Mouse (Mus musculus) hindbrain, embryonic 13.5 days (tissue): Measurements from ENCODE around the gene Selenom. TPM values are rescaled to one million over a fixed set of nuclear protein-coding genes. Genes with fewer than 3 reads are reported as not detected.

Experiments
- ATAC-seq: fragments of 200-750 bp; cut with Nextera tagmentation; 2 replicates; pipeline ENCODE4 v1.8.0; 2017; ENCODE audit warnings: moderate TSS enrichment; ENCODE audit not compliant: low FRiP score
- H3K27ac ChIP-seq: fragments of 300-500 bp; sonication (generic); 2 replicates; pipeline ENCODE4 v1.5.1; 2015; ENCODE audit warnings: inconsistent platforms, mild to moderate bottlenecking, moderate library complexity
- H3K27me3 ChIP-seq: fragments of 300-500 bp; sonication (generic); 2 replicates; pipeline ENCODE4 v1.6.1; 2015; ENCODE audit warnings: mild to moderate bottlenecking, inconsistent platforms
- H3K36me3 ChIP-seq: fragments of 300-500 bp; sonication (generic); 2 replicates; pipeline ENCODE4 v1.6.1; 2015; ENCODE audit warnings: mild to moderate bottlenecking, inconsistent platforms
- H3K4me1 ChIP-seq: fragments of 300-500 bp; sonication (generic); replicated peaks from 2 replicates; pipeline ENCODE4 v1.6.1; 2015; ENCODE audit warnings: inconsistent platforms
- H3K4me2 ChIP-seq: fragments of 300-500 bp; sonication (generic); 2 replicates; pipeline ENCODE4 v1.6.1; 2015; ENCODE audit warnings: inconsistent platforms, mild to moderate bottlenecking, moderate library complexity
- H3K4me3 ChIP-seq: fragments of 300-500 bp; sonication (generic); 2 replicates; pipeline ENCODE4 v1.5.1; 2015; ENCODE audit warnings: mild to moderate bottlenecking, inconsistent platforms
- H3K9ac ChIP-seq: fragments of 300-500 bp; sonication (generic); 2 replicates; pipeline ENCODE4 v1.6.1; 2015; ENCODE audit warnings: mild to moderate bottlenecking, inconsistent platforms
- H3K9me3 ChIP-seq: fragments of 300-500 bp; sonication (generic); 2 replicates; pipeline ENCODE4 v1.6.1; 2016; ENCODE audit warnings: inconsistent platforms
- WGBS: fragments of 180-500 bp; shearing (Covaris S2); methylation state at CpG from one replicate; pipeline ENCODE4 v1.1.7; 2015; 5-methylcytosine and 5-hydroxymethylcytosine counted together
- polyA plus RNA-seq: library from polyadenylated mRNA; unstranded; fragments of >200 nt; fragmentation: Nextera tagmentation; extraction: Ambion mirVana; gene quantifications from 2 replicates; pipeline ENCODE4 v1.2.1, GENCODE M21; 2015

Gene Selenom
- polyA plus RNA-seq, 1 experiment from 2014 or later = 58.4 TPM

DNA sequence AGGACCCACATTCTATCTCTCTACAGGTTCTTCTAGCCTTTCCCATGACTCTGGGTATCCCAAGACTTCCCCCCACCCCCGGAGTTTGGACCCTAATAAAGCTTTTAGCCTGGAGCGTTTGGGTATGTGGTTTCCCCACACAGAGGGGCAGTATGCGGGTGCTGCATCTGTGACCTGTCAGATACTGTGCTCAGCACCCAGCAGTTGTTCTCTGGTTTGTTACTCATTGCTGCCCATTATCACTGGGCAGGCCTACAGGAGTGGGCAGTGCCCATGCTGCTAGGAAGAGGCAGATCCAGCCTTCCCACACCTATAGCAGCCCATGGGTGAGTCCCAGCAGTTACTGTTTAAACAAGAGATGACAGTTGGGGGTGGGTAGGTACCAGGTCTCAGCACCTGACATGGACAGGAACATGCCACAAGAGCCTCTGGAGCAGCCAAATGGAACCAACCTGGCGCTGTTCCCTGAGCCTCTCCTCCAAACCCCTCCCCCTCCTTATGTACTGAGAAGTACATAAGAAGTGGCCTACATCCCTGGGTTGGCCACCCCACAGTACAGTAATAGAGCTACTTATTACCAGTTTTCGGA is 22.4 kb downstream of the Selenom start:
- H3K9me3 ChIP-seq = no peaks in the 10 kb centered on the region
- 0 out of 2 replicates have a peak, but pooled peaks cover 6% of the 10 kb centered on the region for H3K27me3 ChIP-seq
- H3K4me2 ChIP-seq = no peak overlapping the region
- H3K4me3 ChIP-seq = no peak overlapping the region
- ATAC-seq = no peak
- H3K4me1 ChIP-seq = peaks cover 27% of the 10 kb centered on the region
- 92% methylated on average over 5 of the region's 5 CpGs for WGBS
- peaks cover 4% of the 10 kb centered on the region; the same call in 1 of the 2 replicates for H3K36me3 ChIP-seq
- no peak overlapping the region for H3K9ac ChIP-seq
- H3K27ac ChIP-seq = no peak overlapping the region

DNA sequence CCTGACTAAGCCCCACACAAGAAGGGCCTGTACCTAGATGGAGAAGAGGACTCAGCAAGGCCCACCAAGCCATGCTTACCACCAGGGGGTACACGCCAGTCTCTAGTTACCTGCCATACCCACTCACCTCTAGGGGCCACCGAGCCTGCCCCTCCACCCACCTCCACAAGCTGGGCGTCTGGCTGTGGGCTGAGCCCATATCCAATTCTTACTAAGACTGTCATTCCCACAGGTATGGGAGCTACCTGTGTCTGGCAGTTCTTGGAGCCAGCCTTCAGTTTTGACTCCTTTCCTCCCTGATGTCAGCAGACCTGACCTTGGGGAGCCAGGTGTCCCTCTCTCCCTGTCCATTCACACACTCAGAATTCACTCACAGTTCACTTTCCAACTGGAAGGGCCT is 23.2 kb downstream of the Selenom start:
- peak overlapping the region; percentile 65 for H3K4me2 ChIP-seq
- 92% methylated on average over 3 of the region's 3 CpGs for WGBS

DNA sequence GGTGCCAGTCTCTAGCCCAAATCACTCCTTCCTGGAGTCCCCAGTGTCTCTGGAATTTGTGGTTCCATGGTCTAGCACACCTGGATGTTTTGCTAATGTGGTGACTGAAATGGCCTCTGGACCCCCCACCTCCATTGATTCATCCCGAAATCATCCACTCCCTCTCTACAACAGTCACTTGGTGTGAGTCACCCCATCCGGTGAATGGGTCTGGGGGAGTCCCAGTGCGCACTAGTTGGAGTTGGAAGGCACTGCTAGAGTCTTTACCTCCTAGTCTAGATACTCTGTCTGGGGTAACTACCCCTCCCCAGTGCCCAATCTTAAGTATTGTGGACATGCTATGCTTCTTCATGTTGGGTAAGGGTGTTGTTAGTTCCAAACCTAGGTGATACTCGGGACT is 23.9 kb downstream of the Selenom start:
- H3K9me3 ChIP-seq = no peaks in the 10 kb centered on the region
- peak overlapping the region; percentile 74 for H3K9ac ChIP-seq
- no peak for ATAC-seq
- H3K4me1 ChIP-seq = peaks cover 27% of the 10 kb centered on the region
- H3K27me3 ChIP-seq = 0 out of 2 replicates have a peak, but pooled peaks cover 6% of the 10 kb centered on the region
- peak overlapping the region; percentile 49 for H3K4me3 ChIP-seq
- no peak overlapping the region for H3K27ac ChIP-seq
- H3K4me2 ChIP-seq = peak overlapping the region; percentile 65
- H3K36me3 ChIP-seq = no peaks in the 10 kb centered on the region
- WGBS = 79% methylated on average over 4 of the region's 4 CpGs

More for the DNA sequence above, 23.2 kb downstream of the Selenom start:
- H3K27ac ChIP-seq = no peak overlapping the region
- H3K4me3 ChIP-seq = peak overlapping the region; percentile 49
- 0 out of 2 replicates have a peak, but pooled peaks cover 6% of the 10 kb centered on the region for H3K27me3 ChIP-seq
- H3K9ac ChIP-seq = no peak overlapping the region
- no peak for ATAC-seq
- H3K36me3 ChIP-seq = no peaks in the 10 kb centered on the region
- peaks cover 27% of the 10 kb centered on the region for H3K4me1 ChIP-seq
- H3K9me3 ChIP-seq = no peaks in the 10 kb centered on the region

DNA sequence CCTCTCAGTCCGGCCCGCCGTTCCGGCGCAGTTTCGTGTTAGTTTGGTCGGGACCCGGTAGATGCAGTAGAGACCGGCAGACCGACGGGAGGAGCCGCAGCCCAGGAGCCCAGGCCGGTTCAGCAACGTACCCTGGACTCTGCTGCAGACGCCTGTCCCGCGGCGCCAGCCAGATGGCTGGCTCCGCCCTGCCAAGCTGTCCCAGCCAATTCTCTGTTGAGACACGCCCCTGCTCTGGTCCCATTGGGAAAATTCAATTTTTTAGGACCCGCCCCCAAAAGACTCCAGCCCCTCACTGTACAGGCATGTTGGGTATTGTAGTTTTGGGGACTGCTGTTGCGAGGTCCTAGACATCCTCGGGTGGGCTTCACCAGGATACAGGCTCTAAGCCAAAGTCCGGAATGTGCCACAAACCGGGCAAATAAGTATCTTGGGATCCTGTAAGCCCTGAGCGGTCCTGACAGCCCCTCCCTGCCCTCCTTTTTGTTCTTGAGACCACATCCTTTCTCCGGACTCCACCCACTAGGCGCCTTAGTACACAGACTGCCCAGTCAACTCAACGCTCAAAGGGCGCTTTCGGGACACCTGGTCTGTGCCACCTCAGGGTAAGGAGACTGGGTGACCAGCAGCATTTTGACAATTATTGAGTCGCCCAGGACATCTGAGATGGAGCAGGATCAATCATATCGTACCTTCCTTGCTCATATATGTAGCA is 24.8 kb downstream of the Selenom start:
- H3K27ac ChIP-seq = no peak overlapping the region
- H3K9ac ChIP-seq = peak overlapping the region; percentile 74
- ATAC-seq = peak; percentile 93
- peaks cover 27% of the 10 kb centered on the region for H3K4me1 ChIP-seq
- no peaks in the 10 kb centered on the region for H3K36me3 ChIP-seq
- H3K4me2 ChIP-seq = peak overlapping the region; percentile 65
- WGBS = 4% methylated on average over 33 of the region's 33 CpGs
- 0 out of 2 replicates have a peak, but pooled peaks cover 6% of the 10 kb centered on the region for H3K27me3 ChIP-seq
- H3K4me3 ChIP-seq = peak overlapping the region; percentile 49
- no peaks in the 10 kb centered on the region for H3K9me3 ChIP-seq

DNA sequence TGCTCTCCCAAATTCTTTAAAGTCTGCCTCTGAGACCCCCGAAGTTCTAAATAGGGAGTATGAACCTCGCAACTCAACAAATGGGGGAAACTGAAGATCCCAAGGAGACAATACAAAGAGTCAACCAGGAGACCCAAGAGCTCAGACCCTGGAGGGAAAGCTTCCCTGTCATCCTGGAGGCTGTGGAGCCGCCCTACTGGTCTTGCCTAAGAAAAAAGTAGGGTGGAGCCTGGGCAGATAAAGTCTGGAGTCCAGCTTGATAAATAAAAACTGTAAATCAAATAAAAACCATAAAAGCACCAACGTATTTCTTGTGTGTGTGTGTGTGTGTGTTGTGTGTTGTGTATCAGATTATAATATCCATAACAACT is 25.3 kb downstream of the Selenom start:
- H3K27me3 ChIP-seq = 0 out of 2 replicates have a peak, but pooled peaks cover 6% of the 10 kb centered on the region
- H3K4me1 ChIP-seq = peaks cover 27% of the 10 kb centered on the region
- WGBS = 81% methylated on average over 4 of the region's 4 CpGs
- H3K9ac ChIP-seq = peak overlapping the region; percentile 74
- H3K36me3 ChIP-seq = no peaks in the 10 kb centered on the region
- peak overlapping the region; percentile 65 for H3K4me2 ChIP-seq
- H3K27ac ChIP-seq = no peak overlapping the region
- no peaks in the 10 kb centered on the region for H3K9me3 ChIP-seq
- no peak for ATAC-seq
- H3K4me3 ChIP-seq = peak overlapping the region; percentile 49

DNA sequence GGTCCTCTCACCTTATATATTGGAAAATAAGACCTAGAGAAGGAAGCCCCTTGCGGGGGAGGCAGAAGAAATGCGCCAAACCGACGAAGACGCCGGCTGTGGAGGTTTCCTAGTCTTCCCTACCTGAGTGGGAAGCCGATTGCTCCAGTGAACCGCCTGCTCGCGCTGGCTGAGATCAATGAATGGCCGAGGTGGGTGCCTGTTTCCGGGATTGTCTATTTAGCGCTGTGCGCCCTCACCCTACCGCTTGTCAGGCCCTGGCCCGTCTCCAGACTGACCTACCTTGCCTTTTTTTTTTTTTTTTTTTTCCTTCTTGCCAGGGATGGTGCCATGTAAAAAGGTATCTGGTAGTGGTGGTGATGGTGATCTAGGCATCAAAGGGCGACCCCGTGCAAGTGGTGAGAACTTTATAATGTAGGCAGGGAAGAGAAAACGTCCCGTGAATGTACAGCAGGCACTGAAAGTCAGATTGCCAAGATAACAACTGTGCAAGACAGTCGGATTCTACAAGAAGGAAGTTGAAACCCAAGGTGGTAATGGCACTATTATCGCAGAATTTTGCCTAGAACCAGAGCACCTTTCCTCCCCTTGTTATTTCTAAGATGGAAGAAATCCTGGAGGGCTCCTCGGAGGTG is 26.1 kb downstream of the Selenom start, which contains the start of gene Smtn:
Smtn (minus strand) TSS at position 162 of the 635 bp plus-strand sequence.
- Histone ChIP-seq H3K36me3 (no peaks in the 10 kb centered on the region), H3K4me2 (peak within 1 kb of the TSS; percentile 65), H3K9ac (peak within 1 kb of the TSS; percentile 74), H3K9me3 (no peaks in the 10 kb centered on the region), H3K27me3 (0 out of 2 replicates have a peak, but pooled peaks cover 6% of the 10 kb centered on the region), H3K4me3 (peak within 1 kb of the TSS; percentile 49), H3K27ac (no peak within 1 kb of the TSS), H3K4me1 (peaks cover 21% of the 10 kb centered on the region)
- 95% methylated on average over 23 of the region's 23 CpGs for WGBS
- ATAC-seq = no peak

DNA sequence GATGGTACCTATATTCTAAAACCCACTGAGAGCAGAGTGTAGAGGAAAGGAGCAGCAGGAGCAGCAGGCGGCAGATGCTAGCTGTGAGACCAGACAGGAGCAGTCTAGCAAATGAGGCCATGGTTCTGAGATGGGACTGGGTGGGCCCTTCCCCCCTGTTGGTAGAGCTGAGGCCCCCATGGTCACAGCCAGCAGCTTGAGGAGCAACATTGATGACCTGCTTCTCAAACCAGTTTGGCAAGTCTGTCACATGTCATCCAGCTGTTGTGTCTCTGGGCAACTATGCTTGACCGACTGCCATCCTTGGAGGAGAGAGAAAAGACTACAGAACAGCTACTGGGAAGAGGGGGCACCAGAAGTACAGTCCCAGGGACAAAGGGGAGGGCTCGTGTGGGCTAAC is 27.4 kb downstream of the Selenom start:
- Histone ChIP-seq H3K9ac (no peak overlapping the region), H3K9me3 (no peaks in the 10 kb centered on the region), H3K36me3 (no peaks in the 10 kb centered on the region), H3K4me3 (no peak overlapping the region), H3K27ac (no peak overlapping the region), H3K4me1 (peaks cover 13% of the 10 kb centered on the region), H3K4me2 (no peak overlapping the region), H3K27me3 (0 out of 2 replicates have a peak, but pooled peaks cover 5% of the 10 kb centered on the region)
- WGBS = 78% methylated on average over 3 of the region's 3 CpGs
- ATAC-seq = no peak

DNA sequence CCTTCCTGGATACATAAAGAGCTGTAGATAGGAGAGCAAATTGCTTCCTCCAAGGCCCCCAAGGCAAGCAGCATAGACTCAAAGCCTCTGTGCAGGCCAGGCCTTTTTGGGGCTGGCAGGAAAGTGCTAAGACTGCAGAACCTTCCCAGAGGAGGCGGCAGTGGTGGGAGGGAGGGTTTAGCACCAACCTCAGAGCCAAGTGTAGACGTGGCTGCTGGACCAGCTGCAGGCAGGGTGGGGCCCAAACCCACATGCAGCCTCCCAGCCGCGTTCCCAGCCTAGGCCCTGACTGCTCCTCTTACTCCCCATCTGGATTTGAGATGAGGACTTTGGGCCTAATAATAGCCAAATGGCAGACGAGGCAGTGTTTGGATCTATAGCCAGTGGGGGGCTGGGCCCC is 28.5 kb downstream of the Selenom start:
- H3K9ac ChIP-seq = no peak overlapping the region
- 0 out of 2 replicates have a peak, but pooled peaks cover 4% of the 10 kb centered on the region for H3K27me3 ChIP-seq
- peaks cover 11% of the 10 kb centered on the region for H3K4me1 ChIP-seq
- WGBS = 58% methylated on average over 5 of the region's 5 CpGs
- H3K36me3 ChIP-seq = no peaks in the 10 kb centered on the region
- H3K27ac ChIP-seq = no peak overlapping the region
- no peak for ATAC-seq
- H3K4me2 ChIP-seq = no peak overlapping the region
- H3K9me3 ChIP-seq = no peaks in the 10 kb centered on the region
- no peak overlapping the region for H3K4me3 ChIP-seq

DNA sequence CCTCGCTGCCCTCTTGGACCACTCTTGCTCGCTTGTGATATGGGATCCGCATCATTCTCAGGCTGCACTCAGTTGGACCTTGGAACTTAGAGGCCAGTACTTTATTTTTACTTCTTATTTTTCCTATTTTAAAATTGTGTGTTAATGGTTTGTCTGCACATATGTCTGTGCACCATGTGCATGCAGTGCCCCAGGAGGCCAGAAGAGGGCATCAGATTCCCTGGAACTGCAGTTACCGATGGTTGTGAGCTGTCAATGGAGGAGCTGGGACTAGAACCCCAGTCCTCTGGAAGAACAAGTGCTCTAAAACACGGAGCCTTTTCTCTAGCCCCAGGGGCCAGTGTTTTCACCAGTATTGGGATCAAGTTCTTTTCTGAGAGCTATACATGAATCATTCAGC is 29.9 kb downstream of the Selenom start:
- no peak overlapping the region for H3K9ac ChIP-seq
- no peak overlapping the region for H3K27ac ChIP-seq
- no peak for ATAC-seq
- H3K4me1 ChIP-seq = peaks cover 9% of the 10 kb centered on the region; the same call in 1 of the 2 replicates
- H3K4me3 ChIP-seq = no peak overlapping the region
- H3K4me2 ChIP-seq = no peak overlapping the region
- H3K27me3 ChIP-seq = no peaks in the 10 kb centered on the region
- H3K9me3 ChIP-seq = no peaks in the 10 kb centered on the region
- 97% methylated on average over 5 of the region's 5 CpGs for WGBS
- no peaks in the 10 kb centered on the region for H3K36me3 ChIP-seq

DNA sequence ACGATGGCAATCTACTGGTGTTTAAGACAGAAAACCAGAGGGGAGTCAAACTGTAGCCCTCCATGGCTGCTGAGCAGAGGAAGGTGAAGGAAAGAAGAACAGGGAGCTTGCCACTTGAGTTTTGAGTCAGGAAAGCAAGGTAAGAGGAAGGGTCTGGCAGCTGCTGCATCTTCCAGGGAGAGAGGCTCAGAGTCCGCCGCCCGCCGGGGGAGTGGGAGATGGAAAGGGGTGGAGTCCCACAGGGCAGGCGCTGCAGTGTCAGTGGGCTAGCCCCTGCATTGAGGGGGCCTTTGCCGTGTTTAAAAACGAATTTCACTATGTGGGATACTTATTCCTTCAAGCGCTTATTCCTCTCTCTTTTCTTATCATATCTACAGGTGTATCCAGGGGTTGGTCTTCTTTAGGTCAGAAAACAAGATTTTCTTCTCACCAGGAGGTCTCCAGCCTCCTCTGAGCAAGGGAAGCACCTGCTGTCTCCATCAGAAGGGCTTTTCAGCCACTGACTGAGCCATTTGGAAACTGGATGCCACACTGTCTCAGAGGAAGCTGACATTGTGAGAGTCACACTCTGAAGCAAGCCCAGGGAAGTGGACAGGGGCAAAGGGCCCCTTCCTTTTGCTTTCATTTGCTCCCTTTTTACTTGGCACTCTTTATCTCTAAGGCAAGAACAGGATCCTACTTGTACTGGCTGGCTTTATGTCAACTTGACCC is 31.2 kb downstream of the Selenom start:
- Histone ChIP-seq H3K4me3 (no peak overlapping the region), H3K36me3 (no peaks in the 10 kb centered on the region), H3K4me2 (no peak overlapping the region), H3K27me3 (no peaks in the 10 kb centered on the region), H3K9ac (no peak overlapping the region), H3K27ac (no peak overlapping the region), H3K4me1 (peaks cover 7% of the 10 kb centered on the region; the same call in 1 of the 2 replicates), H3K9me3 (no peaks in the 10 kb centered on the region)
- ATAC-seq = no peak
- 29% methylated on average over 9 of the region's 9 CpGs for WGBS

DNA sequence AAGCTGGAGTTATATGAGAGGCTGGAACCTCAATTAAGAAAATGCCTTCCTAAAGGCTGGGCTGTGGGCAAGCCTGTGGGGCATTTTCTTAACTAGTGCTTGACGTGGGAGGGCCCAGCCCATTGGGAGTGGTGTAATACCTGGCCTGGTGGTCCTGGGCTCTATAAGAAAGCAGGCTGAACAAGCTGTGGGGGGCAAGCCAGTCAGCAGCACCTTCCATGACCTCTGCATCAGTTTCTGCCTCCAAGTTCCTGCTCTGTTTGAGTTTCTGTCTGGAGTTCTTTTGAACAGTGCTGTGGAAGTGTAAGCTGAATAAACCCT is 31.7 kb downstream of the Selenom start:
- Histone ChIP-seq H3K9ac (no peak overlapping the region), H3K27me3 (no peaks in the 10 kb centered on the region), H3K9me3 (no peaks in the 10 kb centered on the region), H3K36me3 (no peaks in the 10 kb centered on the region), H3K27ac (no peak overlapping the region), H3K4me2 (no peak overlapping the region), H3K4me3 (no peak overlapping the region), H3K4me1 (peaks cover 7% of the 10 kb centered on the region; the same call in 1 of the 2 replicates)
- no peak for ATAC-seq
- WGBS = 26% methylated on average over 1 of the region's 1 CpGs

DNA sequence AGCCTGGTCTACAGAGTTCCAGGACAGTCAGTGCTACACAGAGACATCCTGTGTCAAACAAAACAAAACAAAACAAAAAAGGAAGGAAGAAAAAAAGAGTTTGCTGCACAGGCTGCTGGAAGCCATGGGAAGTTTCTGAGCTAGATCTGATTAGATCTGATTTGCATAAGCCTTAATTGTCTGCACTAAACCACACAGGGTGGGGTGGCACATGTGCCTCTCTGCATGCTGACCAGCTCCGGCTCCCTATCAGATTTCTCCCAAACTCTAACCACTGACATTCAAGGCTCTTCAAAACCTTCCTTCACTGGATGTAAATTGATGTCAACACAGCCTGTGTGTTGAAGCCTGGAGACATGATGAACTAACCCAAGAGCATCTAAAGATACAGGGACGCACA is 32.6 kb downstream of the Selenom start:
- no peak overlapping the region for H3K9ac ChIP-seq
- no peak overlapping the region for H3K4me3 ChIP-seq
- no peaks in the 10 kb centered on the region for H3K27me3 ChIP-seq
- H3K9me3 ChIP-seq = no peaks in the 10 kb centered on the region
- no peaks in the 10 kb centered on the region for H3K36me3 ChIP-seq
- peaks cover 7% of the 10 kb centered on the region; the same call in 1 of the 2 replicates for H3K4me1 ChIP-seq
- 85% methylated on average over 2 of the region's 2 CpGs for WGBS
- no peak for ATAC-seq
- H3K27ac ChIP-seq = no peak overlapping the region
- no peak overlapping the region for H3K4me2 ChIP-seq
